Mouse (Mus musculus) hindbrain, embryonic 10.5 days (tissue): ENCODE data around the gene Trpv6. TPM values are rescaled to one million over a fixed set of nuclear protein-coding genes. Genes with fewer than 3 reads are reported as not detected.

ENCODE experiments used
- DNase-seq: peaks from one replicate; pipeline ENCODE4 v3.0.0-alpha.2; 2017; ENCODE audit warnings: low spot score
- H3K27ac ChIP-seq: fragments of 300-500 bp; sonication (generic); 2 replicates; pipeline ENCODE4 v1.5.1; 2016; ENCODE audit warnings: mild to moderate bottlenecking, moderate library complexity
- H3K27me3 ChIP-seq: fragments of 300-500 bp; sonication (generic); 2 replicates; pipeline ENCODE4 v1.6.1; 2016; ENCODE audit warnings: mild to moderate bottlenecking; ENCODE audit not compliant: poor library complexity, insufficient read depth, severe bottlenecking
- H3K36me3 ChIP-seq: fragments of 300-500 bp; sonication (generic); 2 replicates; pipeline ENCODE4 v1.6.1; 2016; ENCODE audit warnings: mild to moderate bottlenecking, moderate library complexity
- H3K4me1 ChIP-seq: fragments of 300-500 bp; sonication (generic); replicated peaks from 2 replicates; pipeline ENCODE4 v1.6.1; 2016; ENCODE audit warnings: mild to moderate bottlenecking
- H3K4me3 ChIP-seq: fragments of 300-500 bp; sonication (generic); 2 replicates; pipeline ENCODE4 v1.5.1; 2016; ENCODE audit warnings: mild to moderate bottlenecking, moderate library complexity
- H3K9me3 ChIP-seq: fragments of 300-500 bp; sonication (generic); 2 replicates; pipeline ENCODE4 v1.6.1; 2016; ENCODE audit warnings: mild to moderate bottlenecking, moderate library complexity
- WGBS: fragments of 180-500 bp; shearing (Covaris S2); methylation state at CpG from one replicate; pipeline ENCODE4 v1.1.7; 2016; 5-methylcytosine and 5-hydroxymethylcytosine counted together
- polyA plus RNA-seq: library from polyadenylated mRNA; unstranded; fragments of >200 nt; fragmentation: Nextera tagmentation; extraction: Ambion mirVana; gene quantifications from 2 replicates; pipeline ENCODE4 v1.2.1, GENCODE M21; 2016

Gene Trpv6
- polyA plus RNA-seq = 0.25 and 0.41 TPM in 2 replicates

- H3K9me3 ChIP-seq = no peaks in the 10 kb centered on the region
- no peak within 1 kb of the TSS for H3K27ac ChIP-seq
- DNase-seq = no peak
- H3K4me1 ChIP-seq = 0 out of 2 replicates have a peak, but pooled peaks cover 8% of the 10 kb centered on the region
- H3K4me3 ChIP-seq = no peak within 1 kb of the TSS
- no peaks in the 10 kb centered on the region for H3K27me3 ChIP-seq
- 23% methylated on average over 5 of the region's 5 CpGs for WGBS
- no peaks in the 10 kb centered on the region for H3K36me3 ChIP-seq
Observed at GRCm38 (mm10) chr6:41636178-41636577, at the start of gene Trpv6. TSS of gene Trpv6 (minus strand) at chr6:41636405.

DNA sequence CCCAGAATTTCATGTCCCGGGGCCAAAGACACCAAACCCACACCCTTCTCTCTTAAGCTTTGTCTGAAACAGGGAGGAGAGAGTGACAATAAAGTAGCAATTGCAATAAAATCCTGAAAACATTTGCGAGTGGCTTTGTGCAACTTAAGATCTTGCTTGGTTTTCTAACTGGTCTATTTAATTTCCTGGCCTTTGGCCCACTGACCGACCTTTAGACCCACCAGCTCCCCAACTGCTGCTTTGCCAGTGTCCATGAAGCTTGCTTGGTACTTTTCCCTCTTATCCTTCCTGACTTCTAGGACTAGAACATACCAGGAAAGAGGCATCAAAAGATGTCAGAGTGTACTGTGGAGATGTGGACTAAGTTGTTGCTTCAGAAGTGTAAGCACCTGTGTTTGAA is 49.4 kb upstream of the Trpv6 start:
- DNase-seq = no peak
- Histone ChIP-seq H3K36me3 (no peaks in the 10 kb centered on the region), H3K9me3 (no peaks in the 10 kb centered on the region), H3K27me3 (no peaks in the 10 kb centered on the region), H3K27ac (no peak overlapping the region), H3K4me1 (no peaks in the 10 kb centered on the region), H3K4me3 (no peak overlapping the region)
- 85% methylated on average over 3 of the region's 3 CpGs for WGBS

GRCm38 (mm10) chr6:41684911-41685310 is 48.7 kb upstream of the Trpv6 start:
- 90% methylated on average over 5 of the region's 5 CpGs for WGBS
- no peaks in the 10 kb centered on the region for H3K4me1 ChIP-seq
- H3K9me3 ChIP-seq = no peaks in the 10 kb centered on the region
- H3K27ac ChIP-seq = no peak overlapping the region
- no peak for DNase-seq
- H3K27me3 ChIP-seq = no peaks in the 10 kb centered on the region
- H3K4me3 ChIP-seq = no peak overlapping the region
- no peaks in the 10 kb centered on the region for H3K36me3 ChIP-seq

- H3K4me1 ChIP-seq = no peaks in the 10 kb centered on the region
- H3K36me3 ChIP-seq = no peaks in the 10 kb centered on the region
- H3K27ac ChIP-seq = no peak within 1 kb of the TSS
- WGBS = 86% methylated on average over 2 of the region's 2 CpGs
- no peak for DNase-seq
- no peaks in the 10 kb centered on the region for H3K9me3 ChIP-seq
- H3K4me3 ChIP-seq = no peak within 1 kb of the TSS
- no peaks in the 10 kb centered on the region for H3K27me3 ChIP-seq
Observed at GRCm38 (mm10) chr6:41684131-41684530, 47.9 kb upstream of the Trpv6 start, which contains the start of gene Llcfc1. TSS of gene Llcfc1 (plus strand) at chr6:41684431.

GRCm38 (mm10) chr6:41681656-41682055 is 45.5 kb upstream of the Trpv6 start:
- Histone ChIP-seq H3K4me1 (no peaks in the 10 kb centered on the region), H3K27ac (no peak overlapping the region), H3K4me3 (no peak overlapping the region), H3K36me3 (no peaks in the 10 kb centered on the region), H3K27me3 (no peaks in the 10 kb centered on the region), H3K9me3 (no peaks in the 10 kb centered on the region)
- WGBS = 81% methylated on average over 5 of the region's 5 CpGs
- DNase-seq = no peak

DNA sequence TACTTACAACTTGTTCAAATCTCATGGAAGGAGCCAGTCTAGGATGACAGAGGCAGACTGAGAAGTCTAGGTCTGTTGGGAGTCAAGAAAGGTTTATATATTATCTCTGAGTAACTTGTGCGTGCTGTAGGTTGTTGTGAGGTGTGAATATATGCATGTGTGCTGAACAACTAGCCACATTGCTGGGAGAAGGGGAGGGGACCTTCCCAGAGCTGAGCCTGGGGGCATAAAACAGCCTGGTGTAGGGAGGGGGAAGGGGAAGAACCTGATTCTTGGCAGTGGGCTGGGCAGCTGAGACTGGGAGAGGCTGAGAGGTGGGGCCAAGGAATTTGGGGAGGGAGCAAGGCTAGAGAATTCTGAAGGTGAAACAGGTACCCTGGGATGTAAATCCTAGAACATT is 44.5 kb upstream of the Trpv6 start, which contains the start of gene Trpv5:
TSS of gene Trpv5 (minus strand) at position 101 of the 400 bp plus-strand sequence.
- DNase-seq = no peak
- H3K4me1 ChIP-seq = no peaks in the 10 kb centered on the region
- H3K36me3 ChIP-seq = no peaks in the 10 kb centered on the region
- no peaks in the 10 kb centered on the region for H3K27me3 ChIP-seq
- H3K9me3 ChIP-seq = no peaks in the 10 kb centered on the region
- no peak within 1 kb of the TSS for H3K27ac ChIP-seq
- WGBS = 79% methylated on average over 1 of the region's 1 CpGs
- H3K4me3 ChIP-seq = no peak within 1 kb of the TSS

DNA sequence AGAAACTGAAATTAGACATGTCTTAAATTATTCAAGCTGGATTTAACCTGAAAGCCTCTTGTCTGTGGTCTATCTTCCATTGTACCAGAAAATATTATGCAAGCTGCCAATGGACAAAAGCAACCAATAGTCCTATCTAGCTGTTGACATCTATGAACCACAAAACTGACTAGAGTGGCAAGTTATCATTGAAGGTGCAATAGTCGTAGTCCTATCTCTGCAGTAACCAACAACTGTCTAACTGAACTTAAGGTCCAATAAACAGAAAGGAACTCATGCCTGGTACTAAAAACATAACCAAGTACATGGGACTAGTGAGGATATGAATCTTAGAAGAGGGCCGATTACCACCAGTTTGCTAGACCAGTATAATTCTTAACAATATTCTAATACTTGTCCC is 40.3 kb upstream of the Trpv6 start:
- DNase-seq = no peak
- Histone ChIP-seq H3K4me1 (no peaks in the 10 kb centered on the region), H3K27ac (no peak overlapping the region), H3K27me3 (no peaks in the 10 kb centered on the region), H3K4me3 (no peak overlapping the region), H3K9me3 (no peaks in the 10 kb centered on the region), H3K36me3 (no peaks in the 10 kb centered on the region)
- 93% methylated on average over 2 of the region's 2 CpGs for WGBS

- H3K27ac ChIP-seq = no peak overlapping the region
- no peak for DNase-seq
- H3K36me3 ChIP-seq = no peaks in the 10 kb centered on the region
- H3K4me1 ChIP-seq = no peaks in the 10 kb centered on the region
- no peak overlapping the region for H3K4me3 ChIP-seq
- 37% methylated on average over 2 of the region's 2 CpGs for WGBS
- H3K9me3 ChIP-seq = no peaks in the 10 kb centered on the region
- no peaks in the 10 kb centered on the region for H3K27me3 ChIP-seq
Observed at GRCm38 (mm10) chr6:41662320-41662719, 26.1 kb upstream of the Trpv6 start.

- H3K4me1 ChIP-seq = no peaks in the 10 kb centered on the region
- no peak overlapping the region for H3K4me3 ChIP-seq
- no peak overlapping the region for H3K27ac ChIP-seq
- DNase-seq = no peak
- H3K9me3 ChIP-seq = no peaks in the 10 kb centered on the region
- no peaks in the 10 kb centered on the region for H3K36me3 ChIP-seq
- WGBS = 76% methylated on average over 1 of the region's 1 CpGs
- H3K27me3 ChIP-seq = no peaks in the 10 kb centered on the region
Observed at GRCm38 (mm10) chr6:41658487-41658886, 22.3 kb upstream of the Trpv6 start.

DNA sequence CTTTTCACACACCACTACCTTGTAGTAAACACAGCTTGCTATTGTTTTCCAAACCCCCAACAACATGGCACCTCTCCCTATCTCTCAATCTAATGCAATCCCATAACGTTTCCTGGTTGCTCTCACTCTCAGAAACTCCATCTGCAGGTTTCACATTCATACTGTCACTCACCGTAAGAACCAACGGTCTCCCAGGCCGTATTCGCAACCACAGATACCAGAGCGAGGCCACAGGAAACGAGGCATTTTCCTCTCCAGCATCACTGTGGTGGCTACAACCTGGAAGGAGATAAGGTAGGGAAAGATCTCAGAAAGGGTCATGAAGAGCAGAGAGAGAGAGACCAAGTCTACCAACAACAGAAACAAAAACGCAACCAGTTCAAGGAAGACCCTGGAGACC is 18.4 kb upstream of the Trpv6 start:
- no peak overlapping the region for H3K27ac ChIP-seq
- H3K36me3 ChIP-seq = no peaks in the 10 kb centered on the region
- DNase-seq = no peak
- no peak overlapping the region for H3K4me3 ChIP-seq
- H3K4me1 ChIP-seq = no peaks in the 10 kb centered on the region
- H3K27me3 ChIP-seq = no peaks in the 10 kb centered on the region
- no peaks in the 10 kb centered on the region for H3K9me3 ChIP-seq
- 89% methylated on average over 8 of the region's 8 CpGs for WGBS

DNA sequence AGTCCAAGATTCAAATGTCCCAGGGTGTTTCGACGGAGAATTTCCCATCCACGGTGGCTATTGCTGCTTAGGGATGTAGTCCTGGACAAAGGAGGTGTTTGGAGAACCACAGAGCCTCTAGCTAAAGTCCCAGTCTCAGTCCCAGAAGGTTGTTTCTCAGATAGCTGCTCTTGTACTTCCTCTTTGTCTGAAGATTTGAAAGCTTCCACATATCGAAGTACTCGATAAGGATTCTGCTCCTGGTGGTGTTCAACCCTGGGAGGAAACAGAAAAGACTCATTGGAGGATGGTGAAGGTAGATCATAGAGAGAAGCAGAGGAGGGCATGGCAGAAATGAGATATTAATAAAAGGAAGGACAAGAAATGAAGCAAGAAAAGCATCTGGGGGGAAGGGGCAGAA is 17.0 kb upstream of the Trpv6 start:
- no peak overlapping the region for H3K27ac ChIP-seq
- no peaks in the 10 kb centered on the region for H3K4me1 ChIP-seq
- H3K4me3 ChIP-seq = no peak overlapping the region
- DNase-seq = no peak
- 92% methylated on average over 5 of the region's 5 CpGs for WGBS
- H3K27me3 ChIP-seq = no peaks in the 10 kb centered on the region
- no peaks in the 10 kb centered on the region for H3K9me3 ChIP-seq
- H3K36me3 ChIP-seq = no peaks in the 10 kb centered on the region

GRCm38 (mm10) chr6:41646672-41647071 is 10.5 kb upstream of the Trpv6 start:
- Histone ChIP-seq H3K27me3 (no peaks in the 10 kb centered on the region), H3K36me3 (no peaks in the 10 kb centered on the region), H3K9me3 (no peaks in the 10 kb centered on the region), H3K4me1 (no peaks in the 10 kb centered on the region), H3K27ac (no peak overlapping the region), H3K4me3 (no peak overlapping the region)
- no peak for DNase-seq

- no peak for DNase-seq
- Histone ChIP-seq H3K4me1 (no peaks in the 10 kb centered on the region), H3K4me3 (no peak overlapping the region), H3K9me3 (no peaks in the 10 kb centered on the region), H3K27ac (no peak overlapping the region), H3K36me3 (no peaks in the 10 kb centered on the region), H3K27me3 (no peaks in the 10 kb centered on the region)
- 90% methylated on average over 3 of the region's 3 CpGs for WGBS
Observed at GRCm38 (mm10) chr6:41646220-41646619, 10.0 kb upstream of the Trpv6 start.

DNA sequence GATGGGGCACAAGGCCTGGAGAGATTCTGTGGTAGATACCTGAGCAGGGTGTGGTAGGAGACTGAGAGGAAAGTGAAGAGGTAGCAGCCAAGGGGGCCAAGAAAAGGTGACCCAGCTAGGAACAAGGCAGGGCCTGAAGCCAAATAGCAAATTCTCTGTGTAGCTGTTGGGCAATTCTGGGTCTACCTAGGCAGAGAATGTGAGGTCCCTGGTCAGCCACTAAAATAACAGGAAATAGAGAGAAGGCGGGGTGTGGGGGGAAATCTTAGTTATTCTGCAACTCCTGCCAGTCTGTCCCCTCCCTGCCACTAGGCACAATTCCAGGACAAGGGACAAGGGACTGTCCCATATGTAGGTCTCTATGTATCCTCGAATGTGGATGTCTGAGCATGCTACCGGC is 7.0 kb upstream of the Trpv6 start:
- no peak for DNase-seq
- H3K4me3 ChIP-seq = no peak overlapping the region
- H3K4me1 ChIP-seq = no peaks in the 10 kb centered on the region
- H3K36me3 ChIP-seq = no peaks in the 10 kb centered on the region
- no peaks in the 10 kb centered on the region for H3K27me3 ChIP-seq
- H3K9me3 ChIP-seq = no peaks in the 10 kb centered on the region
- WGBS = 88% methylated on average over 3 of the region's 3 CpGs
- no peak overlapping the region for H3K27ac ChIP-seq
